Mouse (Mus musculus) cerebellum, adult 2 months (tissue): ENCODE measurements at regions not wholly inside any gene's neighbourhood (a gene's known extent, or its start where the extent isn't known, plus 50 kb on each side); places are given as distances from the start of the nearest gene placed in this dataset.

Experiments used
- DNase-seq, 2 experiments: peaks; one replicate each; pipeline ENCODE4 v3.0.0; 2021
- H3K27ac ChIP-seq: fragments of 200-500 bp; 2 replicates; pipeline ENCODE4 v1.5.1; 2012; ENCODE audit warnings: low read length, control low read depth, inconsistent platforms; ENCODE audit not compliant: insufficient read depth
- H3K27me3 ChIP-seq: fragments of 200-500 bp; 2 replicates; pipeline ENCODE4 v1.6.1; 2012; ENCODE audit warnings: inconsistent platforms, mild to moderate bottlenecking, low read length, moderate library complexity; ENCODE audit not compliant: control insufficient read depth, insufficient read depth
- H3K4me1 ChIP-seq: fragments of 200-500 bp; 2 replicates; pipeline ENCODE4 v1.6.1; 2011; ENCODE audit warnings: low read length; ENCODE audit not compliant: control insufficient read depth, insufficient read depth
- H3K4me3 ChIP-seq: fragments of 200-500 bp; replicated peaks from 2 replicates; pipeline ENCODE3; 2011; ENCODE audit warnings: mild to moderate bottlenecking, low read depth, low read length, control low read depth; ENCODE audit not compliant: insufficient read depth
- CTCF ChIP-seq: fragments of 200-500 bp; IDR thresholded peaks from 2 replicates; pipeline ENCODE4 v1.5.1; 2011; ENCODE audit warnings: low read depth, mild to moderate bottlenecking, control low read depth, low read length, moderate library complexity, borderline replicate concordance; ENCODE audit not compliant: insufficient read depth
- POLR2A ChIP-seq: fragments of 200-500 bp; IDR thresholded peaks from 2 replicates; pipeline ENCODE4 v1.6.1; 2011; ENCODE audit warnings: low read length, control low read depth, borderline replicate concordance; ENCODE audit not compliant: insufficient read depth
- WGBS: fragments of 180-500 bp; shearing (Covaris S2); methylation state at CpG from one replicate; pipeline ENCODE4 v1.1.7; 2018; 5-methylcytosine and 5-hydroxymethylcytosine counted together

DNA sequence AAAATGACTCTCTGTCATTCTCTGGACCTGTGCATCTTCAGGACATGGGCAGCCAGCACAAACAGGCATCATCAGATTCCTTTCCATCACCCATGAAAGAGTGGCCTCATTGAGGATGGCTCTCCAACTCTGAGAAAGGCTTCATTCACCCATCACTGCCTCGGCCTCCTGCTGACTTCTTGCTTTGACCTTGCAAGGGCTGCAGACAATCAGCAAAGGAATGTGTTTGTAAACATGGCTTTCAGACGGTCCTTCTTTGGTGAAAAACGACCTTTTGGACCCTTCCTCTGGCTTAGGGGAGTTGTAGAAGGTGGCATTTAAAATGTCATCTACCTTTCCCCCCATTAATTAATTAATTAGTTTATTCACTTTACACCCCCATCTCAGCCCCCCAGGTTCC, 134.3 kb downstream of the Moxd1 start:
- no peak for DNase-seq
- H3K4me3 ChIP-seq = no peak overlapping the region
- no peak overlapping the region for H3K27ac ChIP-seq
- TF ChIP-seq CTCF = no peak
- no peak for TF ChIP-seq POLR2A
- H3K4me1 ChIP-seq = no peaks in the 10 kb centered on the region
- no peaks in the 10 kb centered on the region for H3K27me3 ChIP-seq
- 29% methylated on average over 3 of the region's 3 CpGs for WGBS

DNA sequence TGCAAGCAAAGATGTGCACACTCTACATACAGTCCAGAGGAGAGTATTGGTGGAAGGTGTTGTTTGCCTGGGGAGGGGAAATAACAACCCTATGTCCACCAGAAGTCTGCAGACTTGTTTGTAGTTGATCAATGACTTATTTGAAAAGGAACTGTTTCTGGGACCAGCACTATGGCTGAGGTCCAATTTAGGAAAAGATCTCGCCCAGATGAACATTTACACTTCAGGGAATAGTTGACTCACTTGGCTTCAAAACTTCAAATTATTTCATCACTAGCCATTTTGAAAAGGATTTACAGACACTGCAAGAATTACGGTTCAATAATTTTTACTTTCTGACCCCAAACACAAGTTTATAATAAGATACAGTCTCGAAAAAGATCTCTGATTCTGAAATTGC, 138.1 kb downstream of the Moxd1 start:
- Histone ChIP-seq H3K4me3 (no peak overlapping the region), H3K4me1 (no peaks in the 10 kb centered on the region), H3K27me3 (no peaks in the 10 kb centered on the region), H3K27ac (no peak overlapping the region)
- 60% methylated on average over 3 of the region's 3 CpGs for WGBS
- DNase-seq = no peak
- TF ChIP-seq CTCF (no peak), POLR2A (no peak)

DNA sequence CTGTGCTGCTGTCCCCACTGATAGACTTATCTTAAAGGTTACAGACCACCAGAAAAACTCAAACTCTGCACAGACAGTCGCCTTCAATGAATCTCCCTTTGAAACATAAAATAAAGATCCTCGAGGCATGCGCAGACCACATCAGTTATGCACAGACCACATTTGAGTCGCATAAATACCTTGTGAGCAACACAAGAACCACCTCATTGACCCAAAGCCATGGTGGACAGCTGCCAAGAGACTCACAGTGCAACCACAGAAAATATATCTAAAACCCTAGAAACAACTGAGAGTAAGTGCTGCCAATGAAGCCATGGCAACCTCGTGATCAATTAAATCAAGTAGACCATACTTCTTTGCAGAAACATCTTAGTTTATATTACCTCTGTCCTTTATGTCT, 142.1 kb downstream of the Moxd1 start:
- Histone ChIP-seq H3K4me1 (no peaks in the 10 kb centered on the region), H3K4me3 (no peak overlapping the region), H3K27me3 (no peaks in the 10 kb centered on the region), H3K27ac (no peak overlapping the region)
- 22% methylated on average over 5 of the region's 5 CpGs for WGBS
- no peak for TF ChIP-seq CTCF
- TF ChIP-seq POLR2A = no peak
- no peak for DNase-seq

DNA sequence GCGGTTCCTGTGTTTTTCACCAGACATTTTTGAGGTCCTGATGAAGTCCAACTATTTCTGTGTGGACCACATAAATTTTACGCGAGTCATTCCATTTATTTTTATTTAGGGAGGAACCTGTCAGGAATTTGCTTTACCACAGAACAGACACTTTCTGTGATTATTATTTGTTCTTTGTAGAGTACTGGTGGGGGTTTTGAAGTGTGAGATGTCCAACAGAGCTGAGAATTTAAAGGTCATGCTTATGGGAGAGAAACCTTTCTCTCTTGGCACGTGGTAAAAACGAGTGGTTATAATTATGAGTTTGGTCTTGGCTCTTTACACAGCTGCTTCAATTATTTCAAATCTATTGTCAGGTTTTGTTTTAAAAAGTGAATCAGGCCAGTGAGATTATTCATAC, 143.7 kb downstream of the Moxd1 start:
- no peak for DNase-seq
- Histone ChIP-seq H3K4me3 (no peak overlapping the region), H3K4me1 (no peaks in the 10 kb centered on the region), H3K27me3 (no peaks in the 10 kb centered on the region), H3K27ac (no peak overlapping the region)
- no peak for TF ChIP-seq CTCF
- TF ChIP-seq POLR2A = no peak
- WGBS = 65% methylated on average over 5 of the region's 5 CpGs

- TF ChIP-seq POLR2A = no peak
- no peak for TF ChIP-seq CTCF
- no peak for DNase-seq
- WGBS = 32% methylated on average over 6 of the region's 6 CpGs
- no peaks in the 10 kb centered on the region for H3K27me3 ChIP-seq
- no peak overlapping the region for H3K4me3 ChIP-seq
- H3K27ac ChIP-seq = no peak overlapping the region
- H3K4me1 ChIP-seq = no peaks in the 10 kb centered on the region
These were observed 150.6 kb downstream of the Moxd1 start for GRCm38 (mm10) chr10:24373957-24374356.

- DNase-seq = no peak
- no peak overlapping the region for H3K4me3 ChIP-seq
- H3K27me3 ChIP-seq = no peaks in the 10 kb centered on the region
- H3K27ac ChIP-seq = no peak overlapping the region
- no peaks in the 10 kb centered on the region for H3K4me1 ChIP-seq
- 18% methylated on average over 5 of the region's 5 CpGs for WGBS
- TF ChIP-seq CTCF (no peak), POLR2A (no peak)
These were observed 156.0 kb downstream of the Moxd1 start for GRCm38 (mm10) chr10:24379291-24379690.

- Histone ChIP-seq H3K27ac (no peak overlapping the region), H3K4me1 (no peaks in the 10 kb centered on the region), H3K4me3 (no peak overlapping the region), H3K27me3 (no peaks in the 10 kb centered on the region)
- TF ChIP-seq CTCF (no peak), POLR2A (no peak)
- DNase-seq = no peak
- WGBS = 89% methylated on average over 4 of the region's 4 CpGs
These were observed 157.4 kb downstream of the Moxd1 start for GRCm38 (mm10) chr10:24380478-24381273.

DNA sequence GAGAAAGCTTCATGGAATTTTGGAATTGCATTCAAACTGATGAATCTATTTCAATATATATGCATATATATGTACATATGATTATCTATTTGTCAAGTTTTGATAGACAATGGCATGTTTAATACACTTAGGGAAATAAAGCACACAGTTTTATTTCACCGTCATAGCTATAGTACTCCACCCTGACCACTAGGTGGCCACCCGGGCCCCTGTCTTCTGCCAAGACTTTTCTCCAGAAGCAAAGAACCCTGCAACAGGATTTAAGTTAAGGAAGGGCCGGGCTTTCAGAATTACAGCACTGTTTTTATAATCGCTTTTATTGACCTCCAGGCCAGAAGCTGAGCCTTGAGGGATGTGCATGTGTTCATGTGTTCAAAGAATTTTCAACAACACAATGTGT, 158.6 kb downstream of the Moxd1 start:
- no peaks in the 10 kb centered on the region for H3K27me3 ChIP-seq
- no peaks in the 10 kb centered on the region for H3K4me1 ChIP-seq
- no peak overlapping the region for H3K4me3 ChIP-seq
- DNase-seq = no peak
- 28% methylated on average over 4 of the region's 4 CpGs for WGBS
- TF ChIP-seq POLR2A = no peak
- no peak for TF ChIP-seq CTCF
- no peak overlapping the region for H3K27ac ChIP-seq
